Mouse (Mus musculus) kidney, postnatal 14 days (tissue): ENCODE results near the gene Tpm3.
A peak's percentile ranks its signal among the peaks of the same experiment; 100 is the strongest.
"Not testable (repeated sequence)": the region's sequence is repeated elsewhere in the genome, so short reads cannot be mapped to it uniquely, and the experiment has no call there.

Experiments
- DNase-seq: peaks from one replicate; pipeline ENCODE4 v3.0.0; 2022; ENCODE audit warnings: mixed read lengths

Tpm3 gene

DNA sequence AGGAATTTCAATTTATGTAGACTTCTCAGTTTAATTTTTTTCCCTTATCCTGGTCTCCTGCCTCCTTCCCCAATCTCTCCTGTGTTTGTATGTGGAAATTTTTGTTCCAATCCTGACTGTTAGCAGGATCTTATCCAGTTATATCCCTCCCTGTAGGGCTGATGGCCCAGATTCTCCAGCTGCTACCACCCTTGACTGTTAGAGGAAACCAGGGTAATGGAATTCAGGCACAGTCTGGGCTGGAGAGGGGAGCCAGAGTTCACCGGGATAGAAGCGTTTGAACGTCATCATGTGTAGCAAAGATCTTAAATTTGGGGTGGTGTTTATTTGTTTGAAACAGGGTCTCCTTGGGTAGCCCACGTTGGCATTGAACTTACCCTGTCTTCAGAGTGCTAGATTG, 12.3 kb downstream of the Tpm3 start:
- DNase-seq = no peak

DNA sequence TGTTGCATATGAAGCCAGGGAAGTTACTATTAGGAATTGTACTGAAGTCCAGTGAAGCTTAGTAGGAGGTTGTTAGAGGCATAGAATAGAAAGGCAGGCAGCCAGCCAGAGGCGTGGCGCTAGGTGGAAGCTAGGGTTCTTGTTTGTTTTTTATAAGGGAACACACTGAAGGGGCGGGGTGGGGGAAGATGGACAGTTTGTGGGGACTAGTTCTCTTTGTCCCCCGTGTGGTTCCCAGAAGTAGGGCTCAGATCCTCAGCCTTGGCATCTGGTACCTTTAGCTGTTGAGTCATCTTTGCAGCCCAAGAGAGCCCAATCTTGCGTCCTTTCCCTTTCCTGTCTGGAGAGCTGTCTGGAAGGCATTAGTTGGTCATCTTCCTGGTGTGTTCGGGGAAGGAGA, 12.8 kb downstream of the Tpm3 start:
- DNase-seq = no peak

DNA sequence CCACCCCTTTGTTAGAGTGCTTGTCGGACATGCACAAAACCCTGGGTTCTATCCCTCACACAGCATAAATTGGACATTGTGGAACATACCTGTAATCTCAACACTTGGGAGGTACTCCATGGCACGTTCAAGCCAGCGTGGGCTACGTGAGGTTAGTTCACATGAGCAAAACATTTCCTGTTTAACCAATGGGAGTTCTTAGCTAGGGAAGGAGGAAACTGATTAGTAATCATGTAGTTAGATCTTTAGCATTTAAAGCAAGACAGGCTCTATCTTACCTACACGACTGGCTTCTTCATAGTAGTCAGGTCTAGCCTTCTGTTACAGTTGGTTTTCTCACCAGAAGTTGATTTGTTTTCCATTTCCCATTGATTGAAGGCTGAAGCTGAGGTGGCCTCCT, 13.6 kb downstream of the Tpm3 start:
- DNase-seq = no peak

DNA sequence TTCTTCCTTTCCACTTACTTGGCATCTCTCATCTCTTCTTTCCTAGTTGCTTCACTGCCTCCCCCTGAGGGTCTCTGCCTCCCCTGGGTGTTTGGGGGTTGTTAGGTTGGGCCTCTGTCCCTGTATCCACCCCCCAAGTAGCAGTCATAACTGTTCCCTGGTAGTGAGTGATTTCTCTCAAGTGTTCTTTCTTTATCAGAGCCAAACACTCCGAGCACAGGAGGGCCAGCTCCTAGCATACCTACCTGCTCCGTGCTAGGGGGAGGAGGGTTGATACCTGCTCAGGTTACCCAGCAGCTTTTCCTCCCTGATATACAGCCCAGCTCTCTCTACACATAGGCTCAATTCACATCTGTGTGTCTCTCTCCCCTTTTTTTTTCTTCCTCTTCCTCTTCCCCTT, 16.2 kb downstream of the Tpm3 start:
- no peak for DNase-seq

DNA sequence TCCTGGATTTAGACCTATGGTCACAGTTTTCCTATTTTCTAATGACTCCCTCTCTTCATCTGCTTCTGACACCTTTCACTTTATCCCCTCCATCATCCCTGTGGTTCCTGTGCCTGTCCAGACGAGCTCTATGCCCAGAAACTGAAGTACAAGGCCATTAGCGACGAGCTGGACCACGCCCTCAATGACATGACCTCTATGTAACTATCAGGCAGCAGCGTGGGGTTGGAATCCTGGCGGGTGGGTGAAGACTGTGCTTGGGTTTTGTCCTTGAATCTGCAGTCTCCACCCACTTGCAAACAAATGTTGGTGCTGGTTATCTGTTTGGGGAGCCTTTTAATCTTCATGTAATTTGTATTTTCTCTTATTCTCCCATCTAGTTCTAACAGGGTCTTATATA, 18.4 kb downstream of the Tpm3 start:
- no peak for DNase-seq

DNA sequence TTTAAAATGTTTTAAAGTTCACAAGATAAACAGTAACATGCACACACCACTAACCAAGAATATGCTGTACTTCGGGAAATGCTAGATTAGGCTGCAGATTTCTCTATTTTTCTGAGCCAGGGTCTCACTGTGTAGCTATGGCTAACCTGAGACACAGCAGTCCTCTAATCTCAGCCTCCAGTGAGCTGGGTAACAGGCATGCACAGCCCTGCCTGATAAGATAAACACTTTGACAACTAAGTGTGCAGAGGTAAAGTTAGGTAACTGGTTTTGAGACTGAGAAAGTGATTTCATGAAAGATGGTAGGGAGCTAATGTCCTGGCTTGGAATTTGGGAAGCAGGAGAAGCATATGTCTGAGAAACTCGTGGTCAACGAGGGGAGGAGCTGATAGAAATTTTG, 22.0 kb downstream of the Tpm3 start:
- DNase-seq = no peak

DNA sequence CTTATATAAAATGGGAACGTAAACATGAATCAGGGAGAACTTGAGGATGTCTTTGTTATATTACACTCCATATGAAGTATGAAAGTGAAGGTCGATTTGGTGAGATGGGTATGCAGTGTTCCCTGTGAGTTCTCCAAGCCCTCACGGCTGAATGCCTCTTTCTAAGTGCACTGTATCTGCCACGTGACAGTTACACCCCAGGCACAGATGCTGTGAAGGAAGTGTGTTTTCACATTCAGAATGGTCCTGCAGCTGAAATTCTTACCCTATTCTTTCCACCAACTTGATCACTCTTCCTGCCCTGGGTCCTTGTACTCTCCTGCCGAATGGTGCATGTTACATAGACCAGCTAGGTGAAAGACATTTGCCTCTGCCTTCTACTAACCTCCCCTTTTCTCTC, 25.5 kb downstream of the Tpm3 start:
- DNase-seq = no peak

DNA sequence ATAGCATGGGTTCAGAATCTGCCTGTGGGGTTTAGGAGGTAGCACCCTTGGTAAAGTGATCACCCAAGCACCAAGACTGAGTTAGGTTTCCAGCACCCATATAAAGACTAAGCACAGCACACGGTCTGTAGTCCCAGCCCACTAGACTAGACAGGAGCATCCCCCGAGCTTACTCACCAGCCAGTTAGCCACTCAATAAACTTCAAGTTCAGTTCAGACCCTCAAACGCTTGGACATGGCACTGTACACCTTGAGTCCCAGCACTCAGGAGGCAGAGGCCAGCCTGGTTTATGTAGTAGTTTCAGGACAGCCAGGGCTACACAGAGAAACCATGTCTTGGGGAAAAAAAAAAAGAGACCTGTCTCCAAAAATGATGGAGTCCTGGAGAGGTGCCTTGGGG, 28.6 kb downstream of the Tpm3 start:
- no peak for DNase-seq

DNA sequence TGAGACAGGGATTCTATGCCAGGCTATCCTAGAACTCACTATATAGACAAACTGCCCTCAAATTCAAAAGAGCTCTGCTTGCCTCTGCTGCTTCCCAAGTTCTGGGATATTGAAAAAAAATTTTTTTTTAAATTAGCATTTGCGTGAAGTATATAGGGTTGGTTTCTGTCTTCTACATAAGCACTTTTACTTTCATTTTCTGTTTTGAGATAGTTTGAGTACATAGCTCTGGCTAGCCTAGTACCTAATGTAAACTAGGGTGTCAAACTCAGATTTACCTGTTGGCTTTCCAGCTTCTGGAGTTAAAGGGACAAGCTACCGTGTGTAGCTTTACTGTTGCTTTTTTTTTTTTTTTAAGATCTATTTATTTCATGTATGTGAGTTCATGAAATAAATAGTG, 29.2 kb downstream of the Tpm3 start:
- no peak for DNase-seq

DNA sequence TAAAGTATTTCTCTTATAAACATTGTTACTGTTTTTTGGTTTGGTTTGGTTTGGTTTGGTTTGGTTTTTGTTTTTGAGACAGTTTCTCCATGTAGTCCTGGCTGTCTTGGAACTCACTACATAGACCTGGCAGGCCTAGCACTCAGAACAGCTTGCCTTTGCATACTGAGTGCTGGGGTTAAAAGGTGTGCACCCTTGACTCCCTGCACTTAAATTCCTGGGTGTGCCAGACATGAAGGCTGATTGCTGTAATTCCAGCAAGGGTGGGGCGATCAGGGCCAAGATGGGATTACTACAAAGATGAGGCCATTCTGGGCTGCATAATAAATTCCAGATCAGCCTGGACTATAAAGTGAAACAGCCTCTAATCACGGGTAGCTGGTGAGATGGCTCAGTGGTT, 29.8 kb downstream of the Tpm3 start:
- no peak for DNase-seq

DNA sequence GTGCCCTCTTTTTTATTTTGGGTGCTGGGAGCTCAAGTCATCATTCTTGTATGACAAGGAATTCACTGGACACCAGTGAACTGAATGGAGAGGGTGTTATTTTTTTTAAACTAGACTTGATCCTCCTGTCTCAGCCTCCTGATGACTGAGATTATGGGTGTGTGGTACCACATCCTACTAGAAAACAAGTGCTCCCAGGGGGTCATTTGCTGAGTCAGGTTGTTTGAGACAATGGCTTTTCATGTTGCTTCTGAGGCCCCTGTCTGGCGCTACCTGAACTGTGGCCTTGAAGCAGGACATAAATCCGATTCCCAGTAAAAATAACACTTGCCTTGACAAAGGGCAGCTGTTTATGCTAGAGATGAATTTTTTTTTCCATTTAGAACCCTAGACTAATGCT, 30.7 kb downstream of the Tpm3 start:
- no peak for DNase-seq

DNA sequence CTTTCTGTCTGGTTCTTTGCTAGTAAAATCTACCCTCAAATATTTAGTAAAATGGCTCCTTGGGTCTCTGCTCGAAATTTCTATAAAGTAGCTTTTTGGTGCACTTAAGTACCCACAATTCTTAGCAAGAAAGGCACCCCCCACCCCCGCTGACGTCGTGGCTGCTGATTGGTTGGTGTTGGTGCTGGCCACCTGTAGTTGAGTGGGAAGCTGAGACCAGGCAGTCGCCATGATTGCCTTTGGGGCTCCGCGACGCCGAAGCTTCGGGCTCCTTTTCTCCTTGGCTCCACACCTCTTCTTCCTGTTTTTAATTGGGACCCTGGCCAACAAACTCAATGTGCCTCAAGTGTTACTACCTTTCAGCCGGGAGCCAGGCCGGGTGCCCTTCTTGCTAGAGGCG, 31.5 kb downstream of the Tpm3 start, which contains the start of gene Nup210l:
Gene Nup210l, plus strand, starts transcription at position 195 of the 400 bp plus-strand sequence.
- no peak for DNase-seq

DNA sequence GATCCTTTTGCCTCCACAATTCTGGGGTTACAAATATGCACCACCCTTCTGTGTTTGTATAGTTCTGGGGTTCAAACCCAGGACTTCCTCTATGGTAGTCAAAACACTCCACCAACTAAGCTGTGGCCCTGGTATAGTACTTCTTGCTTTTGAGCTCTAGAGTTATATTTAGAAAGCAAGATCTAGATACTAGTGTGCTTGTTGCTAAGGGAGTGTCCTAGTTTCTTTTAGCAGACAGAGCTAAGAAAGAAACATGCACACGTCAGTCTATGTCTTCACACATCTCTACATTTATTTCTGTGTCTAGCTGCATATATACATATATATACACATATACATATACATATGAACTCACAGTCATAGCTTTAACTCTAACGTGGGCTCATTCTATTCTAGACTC, 39.3 kb downstream of the Tpm3 start:
- no peak for DNase-seq

DNA sequence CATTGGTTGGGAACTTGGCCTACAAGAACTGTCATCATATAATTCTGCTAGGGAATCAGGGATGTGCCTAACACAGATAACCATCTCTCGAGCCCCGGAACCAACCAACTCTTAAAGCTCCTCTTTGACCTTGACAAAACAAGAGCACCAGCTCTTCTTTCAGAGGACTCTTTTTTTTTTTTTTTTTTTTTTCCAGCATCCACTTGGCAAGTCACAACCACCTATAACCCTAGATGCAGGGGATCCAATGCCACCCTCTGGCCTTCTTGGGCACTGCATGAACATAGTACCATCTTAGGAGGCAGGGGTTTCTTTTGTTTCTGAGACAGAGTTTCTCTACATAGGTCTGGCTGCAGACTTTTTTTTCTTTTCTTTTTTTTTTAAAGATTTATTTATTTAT, 41.9 kb downstream of the Tpm3 start:
- DNase-seq = no peak

DNA sequence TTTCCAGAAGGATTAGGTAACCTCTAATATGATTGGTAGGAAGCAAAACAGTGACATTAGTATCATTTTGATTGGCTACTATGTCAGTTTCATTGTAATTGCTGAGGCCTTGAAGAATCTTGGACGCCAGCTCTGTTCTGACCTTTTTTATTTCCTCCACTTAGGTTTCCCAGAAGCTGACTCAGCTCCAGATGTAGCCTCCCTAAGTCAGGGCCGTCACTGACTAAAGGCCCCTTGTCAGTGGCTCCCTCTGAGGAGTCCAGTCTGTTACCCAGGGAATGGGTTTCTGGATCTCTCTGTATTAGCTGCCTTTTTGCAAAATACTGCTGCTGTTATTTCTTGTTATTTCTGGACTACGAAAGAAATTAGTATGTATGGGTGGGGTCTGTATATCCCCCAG, 43.1 kb downstream of the Tpm3 start:
- peak; percentile 31 for DNase-seq

DNA sequence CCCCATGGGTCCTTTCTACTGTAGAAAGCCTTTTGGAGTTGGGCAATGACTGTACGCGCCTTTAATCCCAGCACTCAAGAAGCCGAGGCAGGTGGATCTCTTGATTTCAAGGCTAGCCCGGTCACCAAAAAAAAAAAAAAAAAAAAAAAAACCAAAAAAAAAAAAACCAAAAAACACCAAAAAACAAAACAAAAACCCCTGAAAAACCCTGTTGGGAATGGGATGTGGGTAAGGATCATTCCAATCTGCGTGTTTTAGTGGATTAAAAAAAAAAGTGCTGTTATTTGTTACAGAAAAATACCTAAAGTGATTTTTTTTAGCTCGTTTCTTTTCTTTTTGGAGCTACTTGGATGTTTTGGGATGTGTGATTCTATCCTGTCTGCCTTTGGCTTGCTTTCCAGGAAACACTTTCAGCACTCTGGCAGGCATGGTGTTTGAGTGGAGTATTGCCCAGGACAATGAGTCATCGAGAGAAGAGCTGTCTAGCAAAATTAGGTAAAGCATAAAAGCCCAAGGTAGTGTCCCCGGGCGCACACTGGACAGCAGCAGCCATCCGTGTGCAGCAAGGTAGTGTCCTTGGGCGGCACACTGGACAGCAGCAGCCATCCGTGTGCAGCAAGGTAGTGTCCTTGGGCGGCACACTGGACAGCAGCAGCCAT, 45.8 kb downstream of the Tpm3 start:
- no peak for DNase-seq

DNA sequence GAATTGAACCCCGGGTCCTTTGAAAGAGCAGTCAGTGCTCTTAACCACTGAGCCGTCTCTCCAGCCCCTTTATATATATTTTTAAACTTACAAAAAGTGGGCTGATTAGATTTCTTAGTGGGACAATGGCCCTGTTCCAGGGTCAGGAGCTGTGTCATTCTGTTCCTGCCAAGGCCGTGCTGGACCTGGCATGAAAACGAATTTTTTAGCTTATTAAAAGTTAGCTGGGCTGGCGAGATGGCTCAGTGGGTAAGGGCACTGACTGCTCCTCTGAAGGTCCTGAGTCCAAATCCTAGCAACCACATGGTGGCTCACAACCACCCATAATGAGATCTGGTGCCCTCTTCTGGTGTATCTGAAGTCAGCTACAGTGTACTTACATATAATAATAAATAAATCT, 49.6 kb downstream of the Tpm3 start:
- not testable (repeated sequence) for DNase-seq

DNA sequence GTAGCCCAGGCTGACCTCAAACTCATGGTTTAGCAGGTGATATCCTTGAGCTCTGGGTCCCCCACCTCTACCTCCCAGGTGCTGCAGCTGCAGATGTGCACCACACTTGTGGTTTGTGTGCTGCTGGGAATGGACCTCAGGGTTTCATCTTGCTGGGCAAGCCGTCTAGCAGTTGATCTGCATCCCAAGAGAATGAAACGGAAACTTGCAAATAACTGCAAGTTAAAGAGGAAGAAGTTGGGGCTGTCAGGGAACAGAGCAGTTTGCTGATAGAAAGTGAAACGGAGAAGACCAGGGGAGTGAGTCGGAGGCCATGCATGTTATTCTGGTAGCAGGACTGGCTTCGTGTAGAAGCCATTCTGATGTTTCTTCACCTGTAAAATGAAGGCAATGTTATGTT, 53.3 kb downstream of the Tpm3 start:
- DNase-seq = no peak

DNA sequence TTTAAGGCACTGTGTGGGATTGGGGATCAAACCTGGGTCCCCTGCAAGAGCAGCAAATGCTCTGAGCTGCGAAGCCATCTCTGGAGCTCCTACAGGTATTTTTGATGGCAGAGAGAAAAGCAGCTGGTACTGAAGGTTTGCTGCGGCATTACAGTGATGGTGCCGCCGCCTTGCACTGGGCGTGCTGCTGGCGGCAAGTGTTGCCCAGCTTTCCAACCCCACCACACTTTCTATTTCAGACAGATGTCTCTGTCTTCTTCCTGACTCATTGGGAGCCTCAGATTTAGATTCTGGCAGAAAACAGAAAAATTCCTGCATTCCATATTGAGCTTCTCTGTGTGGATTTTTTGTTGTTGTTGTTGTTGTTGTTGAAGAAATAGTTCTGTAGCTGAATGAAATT, 55.4 kb downstream of the Tpm3 start:
- no peak for DNase-seq

DNA sequence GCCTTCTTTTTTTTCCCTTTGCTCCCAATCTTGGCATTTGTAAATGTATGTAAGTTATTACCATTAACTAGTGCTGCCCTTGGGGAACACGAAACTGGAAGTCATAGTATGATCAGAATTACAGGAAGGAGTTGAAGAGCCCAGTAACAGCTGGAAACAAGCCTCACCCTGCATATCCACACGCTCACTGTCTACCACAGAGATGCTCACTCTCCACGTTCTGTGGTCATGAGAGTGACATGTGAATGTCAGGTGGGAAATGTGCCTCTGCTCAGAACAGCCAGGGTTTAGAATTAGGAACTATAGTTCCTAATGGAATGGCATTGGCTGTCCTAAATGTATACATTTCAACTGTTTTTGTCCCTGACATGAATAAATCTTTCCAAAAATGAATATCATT, 60.3 kb downstream of the Tpm3 start:
- no peak for DNase-seq

DNA sequence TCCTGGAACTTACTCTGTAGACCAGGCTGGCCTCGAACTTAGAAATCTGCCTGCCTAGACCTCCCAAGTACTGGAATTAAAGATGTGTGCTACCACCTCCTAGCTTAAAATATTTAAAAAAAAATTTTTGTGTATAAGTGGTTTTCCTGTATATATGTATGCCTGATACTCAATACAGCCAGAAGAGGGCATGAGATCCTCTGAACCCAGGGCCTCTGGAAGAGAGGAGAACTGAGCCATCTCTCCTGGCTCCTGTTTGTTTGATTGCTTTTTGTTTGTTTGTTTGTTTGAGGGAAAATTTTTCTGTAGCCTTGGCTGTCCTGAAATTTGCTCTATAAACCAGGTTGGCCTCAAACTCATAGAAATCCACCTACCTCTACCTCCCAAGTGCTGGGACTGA, 60.9 kb downstream of the Tpm3 start:
- no peak for DNase-seq

DNA sequence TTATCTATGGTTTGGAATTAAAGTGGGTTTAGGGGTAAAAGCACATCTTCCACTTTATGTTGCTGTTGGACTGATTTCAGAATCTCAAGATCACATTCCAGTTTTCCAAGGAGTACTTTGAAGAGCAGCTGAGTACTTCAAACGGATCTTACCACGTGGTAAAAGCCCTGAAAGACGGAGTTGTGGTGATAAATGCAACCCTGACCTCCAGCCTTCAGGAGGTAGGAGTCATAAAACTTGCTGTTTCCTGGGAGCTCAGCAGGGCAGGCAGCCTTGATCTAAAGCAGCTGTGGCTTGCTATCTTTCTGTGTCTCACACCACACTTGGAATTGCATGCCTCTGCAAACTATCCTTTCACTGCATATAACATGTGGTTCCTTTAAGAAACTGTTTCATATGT, 62.0 kb downstream of the Tpm3 start:
- DNase-seq = peak; percentile 10

DNA sequence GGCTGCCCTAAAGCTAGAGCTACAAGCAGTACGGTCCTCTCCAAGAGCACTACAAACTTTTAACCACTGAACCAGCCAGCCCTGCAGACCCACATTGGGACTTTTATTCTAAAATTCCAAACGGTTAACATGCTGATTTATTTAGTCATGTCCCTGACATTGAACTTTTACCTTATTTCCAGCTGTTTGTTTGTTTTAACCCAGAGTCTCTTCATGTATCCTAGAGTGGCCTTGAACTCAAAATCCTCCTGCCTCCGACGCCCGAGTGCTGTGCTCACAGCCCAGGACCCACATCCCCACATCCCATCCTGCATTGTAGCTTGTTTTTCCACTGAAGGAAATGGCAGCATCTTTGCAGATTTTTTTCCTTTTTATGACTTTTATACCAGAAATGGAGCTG, 62.5 kb downstream of the Tpm3 start:
- no peak for DNase-seq

DNA sequence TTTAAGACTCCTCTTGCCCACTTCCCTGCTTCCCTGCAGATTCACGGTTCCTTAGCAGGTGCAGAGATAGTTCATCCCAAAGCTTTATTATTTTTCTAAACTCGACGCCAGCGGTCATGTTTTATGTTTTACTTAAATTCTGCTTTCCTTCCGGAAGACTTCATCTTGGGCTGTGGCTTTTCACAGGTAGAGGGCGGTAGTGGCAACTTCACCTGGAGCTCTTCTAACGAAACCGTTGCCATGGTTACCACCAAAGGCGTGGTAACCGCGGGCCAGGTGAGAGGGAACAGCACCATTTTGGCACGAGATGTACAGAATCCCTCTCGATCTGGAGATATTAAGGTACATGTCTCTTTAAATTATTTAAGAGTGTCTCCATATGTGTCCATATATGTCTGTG, 64.2 kb downstream of the Tpm3 start:
- DNase-seq = peak; percentile 20

DNA sequence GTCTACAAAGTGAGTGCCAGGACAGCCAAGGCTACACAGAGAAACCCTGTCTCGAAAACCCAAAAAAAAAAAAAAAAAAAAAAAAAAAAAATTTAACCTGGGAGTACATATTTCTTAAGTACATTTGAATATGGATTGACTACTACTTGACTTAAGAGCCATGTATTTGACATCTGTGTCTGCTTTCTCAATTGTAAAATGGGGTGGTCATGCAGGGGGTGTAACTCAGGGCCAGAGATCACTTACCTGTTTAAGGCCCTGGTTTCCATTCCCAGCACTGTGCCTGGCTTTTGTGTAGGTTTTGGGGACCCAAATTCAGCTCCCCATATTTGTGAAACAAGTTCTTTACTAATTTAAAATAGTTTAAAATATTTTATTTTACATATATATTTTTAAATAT, 65.2 kb downstream of the Tpm3 start:
- no peak for DNase-seq

DNA sequence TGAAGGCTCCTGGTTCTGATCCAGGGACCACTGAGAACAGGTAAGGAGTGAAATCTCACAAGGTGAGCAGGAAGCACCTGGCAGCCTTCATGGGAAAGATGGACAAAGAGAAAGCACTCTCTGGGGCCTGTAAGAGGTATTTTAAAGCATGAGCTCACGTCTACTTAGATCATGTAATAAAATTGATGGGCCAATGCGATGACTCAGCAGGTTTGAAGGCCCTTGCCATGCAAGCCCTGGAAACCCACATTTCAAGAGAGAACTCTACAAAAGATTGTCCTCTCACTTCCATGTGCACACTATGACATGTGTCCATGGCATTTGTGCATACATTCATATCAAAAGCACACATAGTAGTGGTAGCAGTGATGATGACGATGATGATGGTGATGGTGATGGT, 67.5 kb downstream of the Tpm3 start:
- DNase-seq = no peak
